Mouse (Mus musculus): Measurements from ENCODE around the gene Per2.

GRCm38 (mm10) chr1:91404976-91405375, 54.1 kb downstream of the Per2 start:
- TF ChIP-seq CTCF (IDR thresholded peaks at IDR 0.05; ENCODE audit: low read depth) = no peak
- TF ChIP-seq EP300 (optimal IDR thresholded peaks at IDR 0.05) = no peak
